ENCODE assay signal across 16 mouse cellular contexts in genomic region chr16:64058712-64059111, GRCm38 (mm10).
"Had no signal": no experiment of that assay in that cellular context is flagged by ENCODE, and none has a peak within 500 bp of the region (broad histone marks: within the 10 kb centered on the region; RNA-seq: fewer than 3 reads in every experiment).

No protein-coding gene starts in this region.

- H3K36me3 ChIP-seq: stomach, embryonic 15.5 days had no signal

- H3K27me3 ChIP-seq: stomach, embryonic 15.5 days had no signal

- H3K4me3 ChIP-seq: stomach, embryonic 15.5 days had no signal

- H3K9me3 ChIP-seq: stomach, embryonic 15.5 days had no signal

- H3K4me2 ChIP-seq: lung, embryonic 14.5 days; stomach, embryonic 15.5 days had no signal

- H3K4me1 ChIP-seq: stomach, embryonic 15.5 days had no signal

- H3K27ac ChIP-seq: liver, embryonic 14.5 days; macrophage; stomach, embryonic 15.5 days had no signal

- H3K9ac ChIP-seq: liver, embryonic 14.5 days; liver, postnatal 0 days; lung, embryonic 14.5 days; stomach, embryonic 15.5 days had no signal

- ATAC-seq: inflammation-experienced regulatory T-cells, adult 6 months; intestine, embryonic 16.5 days; liver, postnatal 0 days; lung, postnatal 0 days had no signal

- DNase-seq: kidney, adult 18-20 months; kidney, adult 9 months; kidney, postnatal 14 days; kidney, postnatal 4 days; layer of hippocampus, adult 9-11 months; liver, postnatal 0 days; lung, embryonic 14.5 days; right cerebral cortex, postnatal 25 days; spleen, adult 18-20 months; thymus, postnatal 25 days had no signal
